Mouse (Mus musculus): ENCODE data around the gene Rmnd5a. TPM values are rescaled to one million over a fixed set of nuclear protein-coding genes. Genes with fewer than 3 reads are reported as not detected.
"Not testable (repeated sequence)": the region's sequence is repeated elsewhere in the genome, so short reads cannot be mapped to it uniquely, and the experiment has no call there.

Gene Rmnd5a
- polyA plus RNA-seq, 1 experiment from 2014 or later: 7.9 TPM

DNA sequence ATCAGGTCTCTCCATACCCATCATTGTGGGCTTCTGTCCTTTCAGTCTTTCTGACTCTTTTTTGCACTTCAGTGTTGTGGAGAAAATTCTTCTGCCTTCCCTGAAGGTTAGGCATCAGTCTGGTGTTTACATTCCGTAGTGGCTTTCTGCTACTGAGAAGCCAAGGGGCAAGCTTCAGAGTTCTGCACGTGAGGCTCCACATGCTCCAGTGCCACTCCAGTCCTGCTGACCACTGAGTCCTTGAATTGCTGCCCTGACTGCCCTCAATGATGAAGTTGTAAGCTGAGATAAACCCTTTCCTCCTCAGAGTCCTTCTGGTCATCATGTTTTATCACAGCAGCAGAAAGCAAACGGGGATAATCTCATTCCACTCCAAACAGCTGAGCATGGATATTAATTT is 28.9 kb upstream of the Rmnd5a start:
- Histone ChIP-seq H3K9me3 (no peaks in the 10 kb centered on the region), H3K4me3 (no peak overlapping the region), H3K27me3 (ENCODE audit: insufficient read depth, poor library complexity, severe bottlenecking) (no peaks in the 10 kb centered on the region), H3K36me3 (no peaks in the 10 kb centered on the region), H3K27ac (no peak overlapping the region), H3K4me1 (replicated peaks) (no peaks in the 10 kb centered on the region)
- 69% methylated on average over 3 of the region's 3 CpGs for WGBS
- no peak for DNase-seq (ENCODE audit: low spot score)

DNA sequence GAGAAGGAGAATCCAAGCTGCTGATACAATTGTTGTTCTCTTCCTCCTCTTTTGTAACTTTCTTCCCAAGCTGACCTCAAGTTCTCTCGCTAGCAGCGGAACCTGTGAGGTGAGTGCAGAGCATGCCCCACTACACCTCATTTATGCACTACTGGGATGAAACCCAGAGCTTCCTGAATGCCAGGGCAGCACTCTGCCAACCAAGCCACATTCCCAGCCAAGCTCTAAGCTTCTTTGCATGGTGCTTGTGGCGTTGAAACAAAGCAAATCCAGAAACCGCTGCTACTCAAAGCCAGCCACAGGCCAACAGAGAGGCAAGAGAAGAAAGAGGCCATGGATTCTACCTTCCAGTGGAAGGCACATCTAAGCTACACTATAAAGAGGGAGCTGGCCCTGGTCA is 27.3 kb upstream of the Rmnd5a start:
- H3K9me3 ChIP-seq: no peaks in the 10 kb centered on the region
- H3K4me1 ChIP-seq (replicated peaks): no peaks in the 10 kb centered on the region
- no peaks in the 10 kb centered on the region for H3K27me3 ChIP-seq (ENCODE audit: insufficient read depth, poor library complexity, severe bottlenecking)
- no peak for DNase-seq (ENCODE audit: low spot score)
- WGBS: 83% methylated on average over 4 of the region's 4 CpGs
- no peaks in the 10 kb centered on the region for H3K36me3 ChIP-seq
- H3K27ac ChIP-seq: no peak overlapping the region
- no peak overlapping the region for H3K4me3 ChIP-seq

DNA sequence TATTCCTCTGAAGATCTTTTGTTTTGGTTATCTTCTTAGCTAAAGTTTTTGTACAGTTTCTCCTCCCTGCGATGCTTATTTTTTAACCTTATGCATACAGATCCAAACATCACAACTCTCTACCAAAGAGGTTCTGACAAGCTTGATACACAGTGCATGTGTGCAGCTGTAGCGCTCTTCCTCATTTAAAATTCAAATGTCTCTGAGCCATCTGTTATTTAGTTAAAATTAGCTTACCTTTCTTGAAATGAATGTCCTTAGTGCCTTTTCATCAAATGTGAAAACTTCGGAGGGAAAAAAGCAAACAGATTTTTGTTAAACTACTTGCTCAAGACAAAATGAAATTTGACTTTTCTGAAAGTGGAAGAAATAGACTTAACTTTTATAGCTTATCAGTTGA is 24.7 kb upstream of the Rmnd5a start:
- no peak for DNase-seq (ENCODE audit: low spot score)
- Histone ChIP-seq H3K27me3 (ENCODE audit: insufficient read depth, poor library complexity, severe bottlenecking) (no peaks in the 10 kb centered on the region), H3K27ac (no peak overlapping the region), H3K4me1 (replicated peaks) (no peaks in the 10 kb centered on the region), H3K36me3 (no peaks in the 10 kb centered on the region), H3K9me3 (no peaks in the 10 kb centered on the region), H3K4me3 (no peak overlapping the region)
- 80% methylated on average over 3 of the region's 3 CpGs for WGBS

DNA sequence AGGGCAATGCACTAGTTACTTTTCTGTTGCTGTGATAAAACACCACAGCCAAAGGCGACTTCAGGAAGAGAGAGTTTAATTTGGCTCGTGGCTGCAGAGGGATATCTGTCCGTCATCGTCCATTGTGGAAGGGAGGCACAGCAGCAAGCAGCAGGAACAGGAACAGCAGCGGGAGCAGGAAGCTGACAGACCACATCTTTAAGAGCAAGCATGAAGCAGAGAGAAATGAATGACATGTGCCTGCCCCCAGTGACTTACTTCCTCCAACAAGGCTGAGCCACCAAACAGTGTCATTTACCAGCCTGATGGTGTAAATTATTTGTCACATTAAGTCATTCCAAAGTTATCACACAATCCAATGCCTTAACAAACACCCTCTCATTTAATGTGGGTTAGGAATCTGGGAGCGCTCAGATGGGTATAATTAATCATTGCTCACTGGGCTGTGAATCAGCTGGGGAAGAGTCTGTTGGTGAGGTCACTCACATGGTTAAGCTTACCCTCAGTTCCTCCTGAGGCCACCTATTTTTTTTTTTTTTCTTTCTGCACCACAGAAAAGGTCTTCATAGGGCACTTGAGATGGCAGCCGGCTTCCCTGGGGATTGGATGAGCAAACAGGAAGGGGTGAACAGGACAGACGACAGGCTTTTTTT is 17.6 kb upstream of the Rmnd5a start:
- Histone ChIP-seq H3K4me3 (no peak overlapping the region), H3K9me3 (no peaks in the 10 kb centered on the region), H3K27me3 (ENCODE audit: insufficient read depth, poor library complexity, severe bottlenecking) (no peaks in the 10 kb centered on the region), H3K27ac (no peak overlapping the region), H3K36me3 (no peaks in the 10 kb centered on the region), H3K4me1 (replicated peaks) (no peaks in the 10 kb centered on the region)
- no peak for DNase-seq (ENCODE audit: low spot score)
- 76% methylated on average over 8 of the region's 8 CpGs for WGBS

DNA sequence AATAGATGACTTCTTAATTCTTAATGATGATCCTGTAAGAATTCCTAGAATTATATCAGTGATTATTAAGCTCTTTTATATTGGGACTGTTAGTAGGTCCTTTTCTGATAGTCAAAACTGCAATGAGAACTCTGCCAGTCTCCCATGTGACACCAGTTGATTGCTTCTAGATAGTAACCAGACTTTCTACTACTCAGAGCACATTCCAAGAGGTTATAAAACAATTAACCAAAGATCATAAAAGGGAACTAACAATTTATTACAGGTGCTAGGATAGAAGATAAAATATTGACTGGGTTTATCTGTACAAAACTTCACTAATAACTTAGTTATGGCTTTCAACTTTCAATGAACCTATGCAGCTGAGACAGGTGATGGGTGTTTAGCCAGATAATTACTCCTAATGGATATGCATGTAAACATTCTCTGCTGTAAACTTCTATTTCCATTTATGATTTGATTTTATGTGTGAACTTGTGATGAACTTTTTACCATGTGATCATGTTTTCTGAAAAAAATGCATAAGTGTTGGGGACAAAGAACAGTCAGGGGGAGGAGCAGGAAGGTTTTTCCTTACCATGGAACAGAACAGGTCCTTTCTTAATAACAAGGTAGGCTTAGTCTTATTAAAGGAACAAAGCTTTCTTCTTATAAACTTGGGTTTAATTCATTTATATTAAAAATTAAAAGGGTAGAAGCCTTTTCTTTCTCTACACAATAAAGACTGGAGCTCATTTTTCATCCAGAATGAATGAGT is 13.7 kb upstream of the Rmnd5a start:
- not testable (repeated sequence) for H3K4me1 ChIP-seq (replicated peaks); H3K9me3 ChIP-seq; H3K36me3 ChIP-seq; DNase-seq (ENCODE audit: low spot score); H3K27ac ChIP-seq; H3K27me3 ChIP-seq (ENCODE audit: insufficient read depth, poor library complexity, severe bottlenecking); H3K4me3 ChIP-seq

DNA sequence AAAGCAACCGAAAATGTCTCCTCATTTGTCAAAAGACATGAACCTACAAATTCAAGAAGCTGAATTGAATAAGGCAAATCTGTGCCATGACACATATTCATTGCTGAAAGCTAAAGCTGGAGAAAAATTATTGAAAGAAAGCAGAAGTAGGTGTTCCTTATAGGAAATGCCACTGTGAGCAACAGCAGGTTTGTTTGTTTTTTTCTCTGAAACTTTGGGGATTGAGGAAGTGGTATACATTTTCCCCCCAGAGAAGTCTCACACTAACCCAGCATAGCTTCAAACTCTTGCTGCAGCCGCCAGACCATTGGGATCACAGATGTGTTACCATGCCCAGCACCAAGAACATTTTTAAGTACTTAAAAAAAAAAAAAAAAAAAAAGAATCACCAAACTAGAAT is 12.4 kb upstream of the Rmnd5a start:
- H3K27ac ChIP-seq: no peak overlapping the region
- DNase-seq (ENCODE audit: low spot score): no peak
- H3K4me3 ChIP-seq: no peak overlapping the region
- H3K36me3 ChIP-seq: no peaks in the 10 kb centered on the region
- H3K27me3 ChIP-seq (ENCODE audit: insufficient read depth, poor library complexity, severe bottlenecking): no peaks in the 10 kb centered on the region
- 82% methylated on average over 2 of the region's 2 CpGs for WGBS
- no peaks in the 10 kb centered on the region for H3K9me3 ChIP-seq
- H3K4me1 ChIP-seq (replicated peaks): no peaks in the 10 kb centered on the region

DNA sequence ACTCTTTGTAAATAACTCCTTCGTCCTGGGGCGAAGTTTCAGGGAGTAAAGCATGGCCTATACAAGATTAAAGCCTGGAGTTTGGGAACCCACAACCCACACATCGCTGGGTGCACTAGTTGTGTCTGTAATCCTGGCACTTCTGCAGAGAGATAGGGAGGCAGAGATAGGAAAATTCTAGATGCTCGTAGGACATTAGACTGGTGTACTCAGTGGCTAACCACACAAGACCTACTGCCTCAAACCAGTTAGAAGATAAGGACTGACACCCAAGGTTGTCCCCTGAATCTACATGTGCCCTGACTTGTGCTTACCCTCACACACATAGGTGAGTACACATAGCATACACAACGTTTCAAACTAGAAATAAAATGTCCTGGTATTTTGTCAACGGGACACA is 5.1 kb upstream of the Rmnd5a start:
- no peak for DNase-seq (ENCODE audit: low spot score)
- H3K9me3 ChIP-seq: no peaks in the 10 kb centered on the region
- 83% methylated on average over 6 of the region's 6 CpGs for WGBS
- H3K4me3 ChIP-seq: no peak overlapping the region
- no peaks in the 10 kb centered on the region for H3K27me3 ChIP-seq (ENCODE audit: insufficient read depth, poor library complexity, severe bottlenecking)
- H3K27ac ChIP-seq: no peak overlapping the region
- no peaks in the 10 kb centered on the region for H3K36me3 ChIP-seq
- H3K4me1 ChIP-seq (replicated peaks): peaks cover 12% of the 10 kb centered on the region; the same call in 1 of the 2 replicates

DNA sequence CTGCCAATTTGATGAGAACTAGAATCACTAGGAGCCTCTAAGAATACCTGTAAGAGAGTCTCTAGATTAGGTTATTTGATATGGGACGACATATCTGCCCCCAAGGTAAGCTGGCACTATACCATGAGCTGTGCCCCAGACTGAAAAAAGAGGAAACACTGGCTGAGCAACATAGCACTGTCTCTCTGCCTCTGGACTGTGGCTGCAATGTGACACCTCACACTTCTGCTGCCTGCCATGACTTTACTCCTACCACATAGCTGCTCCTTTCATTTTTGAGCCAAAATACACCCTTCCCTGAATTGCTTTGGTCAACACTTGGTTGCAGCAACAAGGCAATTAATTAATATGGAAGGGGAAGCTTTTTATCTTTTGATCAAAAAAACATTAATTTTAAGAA is 4.3 kb upstream of the Rmnd5a start:
- Histone ChIP-seq H3K4me3 (no peak overlapping the region), H3K9me3 (no peaks in the 10 kb centered on the region), H3K27me3 (ENCODE audit: insufficient read depth, poor library complexity, severe bottlenecking) (no peaks in the 10 kb centered on the region), H3K36me3 (no peaks in the 10 kb centered on the region), H3K27ac (no peak overlapping the region), H3K4me1 (replicated peaks) (peaks cover 12% of the 10 kb centered on the region; the same call in 1 of the 2 replicates)
- 54% methylated on average over 1 of the region's 1 CpGs for WGBS
- DNase-seq (ENCODE audit: low spot score): no peak

DNA sequence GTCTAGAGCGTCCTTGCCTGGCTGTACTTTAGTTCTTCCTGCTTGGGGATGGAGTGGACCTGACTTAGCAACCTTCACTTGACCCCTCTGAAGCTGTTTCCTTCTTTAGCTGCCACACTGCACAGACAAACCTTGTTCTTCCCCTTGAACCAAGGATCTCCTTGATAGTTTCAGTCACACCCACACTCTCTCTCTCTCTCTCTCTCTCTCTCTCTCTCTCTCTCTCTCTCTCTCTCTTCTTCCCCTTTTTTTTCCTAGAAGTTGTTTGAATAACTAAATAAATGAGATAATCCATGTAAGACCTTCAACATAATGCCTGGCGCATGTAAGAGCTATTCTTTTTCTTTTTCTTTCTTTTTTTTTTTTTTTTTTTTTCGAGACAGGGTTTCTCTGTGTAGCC is 1.7 kb upstream of the Rmnd5a start:
- Histone ChIP-seq H3K27ac (no peak overlapping the region), H3K9me3 (no peaks in the 10 kb centered on the region), H3K4me1 (replicated peaks) (peaks cover 32% of the 10 kb centered on the region), H3K4me3 (no peak overlapping the region), H3K36me3 (no peaks in the 10 kb centered on the region), H3K27me3 (ENCODE audit: insufficient read depth, poor library complexity, severe bottlenecking) (no peaks in the 10 kb centered on the region)
- no peak for DNase-seq (ENCODE audit: low spot score)
- WGBS: 75% methylated on average over 3 of the region's 3 CpGs

DNA sequence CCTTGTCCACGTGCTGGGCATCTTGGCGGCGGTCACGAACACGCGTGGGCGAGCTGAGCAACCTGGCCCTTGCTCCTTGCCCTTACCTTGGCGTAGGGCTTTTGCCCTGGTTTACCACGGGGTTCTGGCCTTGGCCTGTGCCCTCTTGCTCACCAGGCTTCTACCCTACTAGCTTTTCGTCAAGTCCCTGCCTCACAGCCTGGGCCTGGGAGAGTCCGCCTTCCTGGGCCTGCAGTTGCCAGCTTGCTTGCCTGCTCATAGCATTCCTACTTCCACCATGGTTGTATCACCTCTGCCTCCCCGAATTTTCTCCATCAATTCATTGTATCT is 779 bp upstream of the Rmnd5a start:
- 4% methylated on average over 12 of the region's 12 CpGs for WGBS
- Histone ChIP-seq H3K9me3 (no peaks in the 10 kb centered on the region), H3K27ac (peak overlapping the region; percentile 96), H3K4me1 (replicated peaks) (peaks cover 40% of the 10 kb centered on the region), H3K4me3 (peak overlapping the region; percentile 97), H3K27me3 (ENCODE audit: insufficient read depth, poor library complexity, severe bottlenecking) (no peaks in the 10 kb centered on the region), H3K36me3 (no peaks in the 10 kb centered on the region)
- no peak for DNase-seq (ENCODE audit: low spot score)

DNA sequence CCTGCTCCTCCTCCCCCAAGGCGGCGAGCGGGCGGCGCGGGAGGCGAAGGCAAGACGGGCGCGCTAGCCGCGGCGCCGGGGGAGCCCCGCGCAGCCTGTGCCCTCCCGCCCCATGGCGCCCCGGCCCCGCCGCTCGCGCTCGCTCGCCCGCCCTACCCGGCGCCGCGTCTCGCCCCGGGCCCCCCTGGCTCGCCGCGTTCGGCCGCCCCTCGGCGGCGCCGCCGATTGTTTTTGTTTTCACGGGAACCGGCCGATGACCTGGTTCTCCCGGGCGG is 283 bp downstream of the Rmnd5a start:
- no peaks in the 10 kb centered on the region for H3K9me3 ChIP-seq
- no peaks in the 10 kb centered on the region for H3K36me3 ChIP-seq
- H3K4me3 ChIP-seq: peak overlapping the region; percentile 97
- WGBS: under 1% methylated on average over 35 of the region's 47 CpGs
- H3K27ac ChIP-seq: peak overlapping the region; percentile 96
- no peaks in the 10 kb centered on the region for H3K27me3 ChIP-seq (ENCODE audit: insufficient read depth, poor library complexity, severe bottlenecking)
- no peak for DNase-seq (ENCODE audit: low spot score)
- peaks cover 41% of the 10 kb centered on the region for H3K4me1 ChIP-seq (replicated peaks)

DNA sequence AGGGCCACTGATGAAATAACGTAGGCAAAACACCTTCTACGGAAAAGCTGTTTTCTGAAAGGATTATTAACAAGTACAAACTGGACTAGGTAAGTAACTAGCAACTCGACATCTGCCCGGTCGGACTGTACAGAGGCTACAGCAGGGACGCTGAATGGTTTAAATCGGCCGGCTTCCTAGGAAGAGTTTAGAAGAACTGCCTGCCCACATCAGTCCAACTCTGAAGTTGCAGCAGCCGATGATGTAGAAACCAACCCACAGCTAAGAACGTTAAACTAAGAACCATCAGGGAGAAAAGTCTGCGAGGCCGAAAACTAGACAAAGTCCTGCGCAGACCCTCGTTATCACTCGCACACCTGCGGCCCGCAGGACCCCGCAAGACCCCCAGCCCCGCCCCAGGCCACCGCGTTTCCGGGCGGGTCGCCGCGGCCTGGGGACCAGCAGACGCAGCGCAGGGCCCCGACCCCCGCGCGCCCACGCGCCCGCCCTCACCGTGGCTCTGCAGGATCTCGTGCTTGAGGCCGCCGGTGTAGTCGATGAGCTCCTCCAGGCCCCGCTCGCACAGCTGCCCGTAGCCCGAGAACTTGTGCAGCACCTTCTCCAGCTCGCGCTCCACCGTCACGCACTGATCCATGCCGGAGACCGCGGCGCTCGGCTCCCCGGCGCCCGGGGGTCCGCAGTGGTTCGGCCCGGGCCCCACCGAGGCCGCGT is 776 bp downstream of the Rmnd5a start:
- Histone ChIP-seq H3K36me3 (no peaks in the 10 kb centered on the region), H3K4me1 (replicated peaks) (peaks cover 41% of the 10 kb centered on the region), H3K27me3 (ENCODE audit: insufficient read depth, poor library complexity, severe bottlenecking) (no peaks in the 10 kb centered on the region), H3K9me3 (no peaks in the 10 kb centered on the region), H3K4me3 (peak overlapping the region; percentile 97), H3K27ac (peak overlapping the region; percentile 96)
- peak; percentile 72 for DNase-seq (ENCODE audit: low spot score)
- WGBS: under 1% methylated on average over 62 of the region's 62 CpGs

DNA sequence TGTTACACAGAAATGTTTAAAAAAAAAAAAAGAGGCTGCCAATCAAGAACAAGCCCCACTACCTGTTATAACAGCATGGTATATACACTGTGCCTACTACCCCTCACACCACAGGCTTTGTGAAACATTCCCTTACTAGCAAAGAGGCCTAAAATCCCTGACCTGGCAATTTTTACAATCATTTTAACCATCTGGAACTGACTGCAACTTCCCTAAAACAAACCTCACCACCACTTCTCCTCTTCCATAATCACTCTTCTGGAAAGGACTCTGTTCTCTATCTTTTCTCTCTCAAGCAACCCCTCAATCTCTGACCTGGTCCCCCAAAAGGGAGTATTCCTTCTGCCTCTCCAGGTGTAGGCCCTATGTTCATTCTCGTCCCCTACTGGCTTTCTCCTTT is 2.4 kb downstream of the Rmnd5a start:
- Histone ChIP-seq H3K27ac (no peak overlapping the region), H3K4me3 (peak overlapping the region; percentile 20; the same call in 1 of the 2 replicates), H3K36me3 (no peaks in the 10 kb centered on the region), H3K27me3 (ENCODE audit: insufficient read depth, poor library complexity, severe bottlenecking) (no peaks in the 10 kb centered on the region), H3K9me3 (no peaks in the 10 kb centered on the region), H3K4me1 (replicated peaks) (peaks cover 41% of the 10 kb centered on the region)
- DNase-seq (ENCODE audit: low spot score): no peak
- whole genome bisulfite sequencing: 57% methylated on average over 1 of the region's 1 CpGs
